Mouse (Mus musculus): ENCODE measurements around the gene Car6. TPM values are rescaled to one million over a fixed set of nuclear protein-coding genes. Genes with fewer than 3 reads are reported as not detected.
A peak's percentile ranks its signal among the peaks of the same experiment; 100 is the strongest.

Gene Car6
- total RNA-seq (2021): under 1 TPM in 1 of 2 experiments, not detected in 1; 0.41 TPM
- long read RNA-seq, experiment 1: 0 reads
- long read RNA-seq, experiment 2: 0 reads

DNA sequence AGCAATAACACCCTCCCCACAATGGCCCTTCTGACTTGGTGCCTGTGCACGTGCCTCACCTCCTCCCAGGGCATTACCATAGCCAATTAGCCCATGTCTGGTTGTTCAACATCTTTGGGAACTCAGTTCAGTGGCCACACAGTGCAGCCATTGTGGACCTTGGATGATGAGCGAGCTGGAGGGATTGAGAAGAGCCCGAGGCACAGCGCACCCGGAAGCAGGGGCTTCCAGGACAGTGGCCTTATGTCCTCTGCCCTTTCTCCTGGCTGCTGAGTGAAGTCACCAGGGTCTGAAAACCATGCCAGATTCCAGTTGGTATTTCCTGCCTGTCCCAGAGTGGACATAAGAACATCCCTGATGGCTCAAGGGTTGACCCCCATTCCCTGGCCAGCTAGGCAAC is at the start of gene Car6:
Gene Car6 (minus strand): TSS at position 101 of the 400 bp plus-strand sequence.
- no peak for DNase-seq

DNA sequence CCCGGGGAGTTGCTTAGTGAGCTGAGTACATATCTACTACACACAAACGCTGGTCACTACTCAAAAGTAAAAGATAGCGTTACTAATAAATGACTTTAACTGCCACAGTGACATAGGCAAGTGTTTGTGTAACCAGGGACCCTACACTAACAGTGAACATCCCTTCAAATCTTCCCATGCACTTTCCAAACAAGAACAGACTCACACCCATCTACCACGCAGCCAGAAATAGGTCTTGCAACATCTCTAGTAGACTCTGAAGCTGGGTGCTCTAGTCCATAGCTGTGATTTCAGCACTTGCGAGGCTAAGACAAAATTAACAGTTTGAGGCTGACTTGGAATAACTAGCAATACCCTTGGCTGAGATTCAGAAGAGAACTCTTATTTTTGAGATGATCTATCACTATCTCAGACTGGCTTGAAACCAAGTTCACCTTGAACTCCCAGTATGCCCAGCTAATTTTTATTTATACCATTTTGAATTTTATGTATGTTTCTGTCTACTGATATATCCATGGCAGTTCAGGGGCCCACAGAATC is 48.7 kb upstream of the Car6 start:
- no peak for DNase-seq

GRCm38 (mm10) chr4:150248917-150249316 is 47.8 kb upstream of the Car6 start:
- DNase-seq: no peak

GRCm38 (mm10) chr4:150248009-150248408 is 46.9 kb upstream of the Car6 start:
- peak; percentile 62 to 81 for DNase-seq

- DNase-seq: peak; percentile 61 to 64
Observed at GRCm38 (mm10) chr4:150245876-150246275, 44.7 kb upstream of the Car6 start.

- no peak for DNase-seq
Observed at GRCm38 (mm10) chr4:150242745-150243144, 41.6 kb upstream of the Car6 start.

GRCm38 (mm10) chr4:150241708-150242107 is 40.6 kb upstream of the Car6 start:
- no peak for DNase-seq

DNA sequence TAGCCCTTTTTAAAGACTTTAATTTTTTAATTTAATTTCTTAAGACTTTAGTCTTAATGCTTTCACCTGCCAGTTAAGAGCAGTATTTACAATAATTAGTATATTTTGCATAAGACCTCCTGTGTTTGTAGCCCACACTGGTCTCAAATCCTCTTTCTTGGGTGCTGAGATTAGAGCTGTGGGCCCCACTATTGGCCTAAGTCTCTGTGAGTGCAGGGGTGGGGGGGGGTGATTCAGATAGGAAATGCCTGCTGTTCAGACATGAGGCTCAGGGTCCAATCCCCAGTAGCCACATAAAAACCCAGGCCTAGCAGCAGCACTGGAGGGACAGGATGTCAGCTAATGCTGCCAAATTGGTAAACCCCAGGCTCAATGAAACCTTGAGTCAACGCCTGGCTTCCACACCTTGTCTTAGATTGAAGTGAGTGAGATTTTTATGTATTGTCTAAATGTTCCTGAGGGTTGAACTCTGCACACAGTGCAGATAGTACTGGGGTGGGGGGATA is 39.3 kb upstream of the Car6 start:
- no peak for DNase-seq

DNA sequence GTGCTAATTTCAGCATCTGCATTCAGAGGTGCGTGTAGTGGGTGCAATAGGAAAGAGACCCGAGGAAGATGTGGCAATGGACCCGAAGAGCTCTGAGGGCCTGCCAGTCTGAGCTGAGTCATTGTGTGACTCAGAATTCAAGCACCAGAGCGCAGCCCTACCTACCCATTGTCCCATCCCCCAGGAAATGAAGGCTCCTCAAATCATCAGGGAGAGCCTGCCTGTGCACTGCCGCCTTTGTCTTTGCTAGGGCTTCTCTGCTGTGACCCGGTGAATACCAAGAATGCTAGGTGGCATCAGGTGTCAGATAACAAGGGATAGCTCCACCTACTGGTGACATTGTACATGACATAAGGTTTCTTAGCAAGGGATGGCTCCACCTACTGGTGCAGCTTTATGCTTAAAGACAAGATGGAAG is 38.8 kb upstream of the Car6 start:
- peak; percentile 84 to 89 for DNase-seq

GRCm38 (mm10) chr4:150239503-150239902 is 38.4 kb upstream of the Car6 start:
- no peak for DNase-seq

DNA sequence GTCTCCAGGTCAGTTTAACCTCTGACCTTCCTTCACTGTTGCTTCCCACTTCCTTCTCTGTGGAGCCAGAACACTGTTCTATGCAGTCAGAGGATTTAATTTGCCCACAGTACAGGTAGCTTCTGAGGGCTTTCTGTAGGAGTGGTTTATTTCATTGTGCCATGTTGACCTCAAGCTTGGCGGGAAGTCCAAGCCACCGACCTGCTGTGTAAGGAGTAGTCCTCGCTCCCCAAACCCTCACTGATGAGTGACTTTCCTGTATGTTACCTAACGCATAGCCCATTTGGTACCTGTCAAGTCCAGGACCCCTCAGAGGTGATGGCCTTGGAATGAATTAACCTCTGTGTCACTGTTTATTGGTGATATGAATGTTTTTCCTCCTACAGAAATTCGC is 38.0 kb upstream of the Car6 start:
- no peak for DNase-seq

DNA sequence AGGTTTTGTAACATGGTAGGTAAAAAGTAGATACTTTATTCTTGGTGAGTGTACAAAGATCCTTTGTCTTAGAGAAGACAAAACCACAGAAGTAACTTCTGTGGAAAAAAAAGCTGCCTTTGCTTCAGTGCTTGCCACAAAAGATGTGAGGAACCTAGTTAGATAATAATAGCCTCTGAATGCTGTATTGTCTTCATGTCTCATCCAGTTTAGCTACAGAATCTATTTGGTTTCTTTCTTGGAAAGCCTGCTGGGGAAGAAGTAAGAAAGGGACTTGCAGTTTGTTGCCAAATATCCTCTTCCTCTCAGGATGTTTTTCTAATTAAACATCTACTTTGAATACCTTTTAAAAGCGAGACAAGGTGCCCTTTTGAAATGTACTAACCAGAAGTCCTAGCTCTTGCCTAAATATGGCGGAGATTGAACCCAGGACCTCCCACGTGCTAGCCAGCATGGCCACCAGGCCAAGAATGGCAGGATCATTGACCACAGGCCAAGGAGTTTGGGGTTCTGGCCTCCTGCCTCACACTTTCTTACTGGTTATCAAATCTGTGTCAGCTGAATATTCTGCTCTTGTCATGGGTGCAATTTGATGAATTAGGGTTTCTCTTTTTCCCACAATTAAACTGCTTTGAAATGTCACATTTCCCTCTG is 37.4 kb upstream of the Car6 start:
- DNase-seq: peak; percentile 43 to 62

GRCm38 (mm10) chr4:150237636-150238361 is 36.7 kb upstream of the Car6 start:
- peak in 1 of 2 experiments; percentile 52 for DNase-seq

- DNase-seq: peak; percentile 96 to 99
Observed at GRCm38 (mm10) chr4:150236521-150237481, 35.7 kb upstream of the Car6 start, which contains the start of gene Eno1. Gene Eno1 (plus strand): TSS chr4:150236721.

- no peak for DNase-seq
Observed at GRCm38 (mm10) chr4:150236031-150236430, 34.9 kb upstream of the Car6 start.

DNA sequence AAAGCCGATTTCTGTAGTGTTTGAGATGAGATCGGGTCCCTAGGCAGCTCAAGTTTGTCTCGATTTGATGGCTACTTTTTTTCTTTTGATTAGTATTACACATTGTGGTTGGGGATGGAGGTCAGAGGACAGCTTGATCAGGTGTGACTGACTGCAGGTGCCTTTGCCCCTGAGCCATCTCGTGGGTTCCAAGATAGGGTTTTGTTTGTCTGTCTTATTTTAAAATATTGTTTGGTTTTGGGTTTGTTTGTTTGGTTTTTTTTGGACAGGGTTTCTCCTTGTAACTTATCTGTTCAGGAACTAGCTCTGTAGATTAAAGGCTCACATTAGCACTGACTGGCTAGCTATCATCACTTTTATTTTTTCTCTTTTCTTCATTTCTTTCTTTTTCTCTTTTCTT is 34.5 kb upstream of the Car6 start:
- no peak for DNase-seq

- no peak for DNase-seq
Observed at GRCm38 (mm10) chr4:150234599-150235327, 33.6 kb upstream of the Car6 start.

GRCm38 (mm10) chr4:150231871-150232270 is 30.7 kb upstream of the Car6 start:
- no peak for DNase-seq

DNA sequence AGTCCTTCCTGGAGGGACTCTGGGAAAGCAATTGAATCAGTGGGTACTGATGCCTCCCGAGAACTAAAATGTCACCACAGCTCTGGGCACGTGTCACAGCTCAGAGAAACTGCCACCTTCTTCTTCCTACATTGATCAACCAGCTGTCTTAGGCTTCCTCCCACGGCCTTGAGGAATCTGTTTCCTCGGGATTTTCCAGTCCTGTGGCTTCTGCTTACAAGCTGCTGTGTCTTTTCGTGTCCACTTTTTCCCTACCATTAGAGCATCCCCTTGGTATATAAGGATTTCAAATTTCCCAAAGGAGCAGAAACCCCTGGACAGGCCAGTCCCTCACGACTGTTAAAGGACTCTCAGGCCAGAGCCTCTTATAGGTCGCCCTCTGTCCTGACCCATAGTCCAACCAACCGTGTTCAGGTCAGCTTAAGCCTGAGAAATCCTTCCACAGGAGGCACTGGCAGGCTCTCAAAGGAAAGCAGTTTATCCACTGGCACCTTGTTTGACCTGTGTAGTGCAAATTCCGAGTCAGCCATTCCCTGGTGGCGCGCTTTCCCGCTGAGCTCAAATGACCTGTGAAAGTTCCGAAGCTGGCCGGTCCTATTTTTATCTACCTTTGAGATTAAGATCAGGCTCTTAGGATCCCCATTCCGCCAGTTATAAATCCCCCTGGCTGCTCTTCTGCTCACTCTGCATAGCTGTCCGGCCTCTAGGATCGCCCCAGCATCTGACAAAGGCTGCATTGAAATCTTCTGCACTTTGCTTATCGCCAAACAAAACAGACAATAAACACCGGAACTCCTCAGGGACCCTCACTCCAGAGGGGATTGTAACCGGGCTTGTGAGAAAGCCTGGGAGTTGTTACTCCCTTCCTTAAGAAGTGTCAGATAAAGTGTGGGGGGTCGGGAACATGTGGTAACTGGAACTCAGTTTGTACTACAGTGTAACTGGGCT is 29.6 kb upstream of the Car6 start:
- DNase-seq: peak in 1 of 2 experiments; percentile 38
